Mouse (Mus musculus) C2C12 (cell line): ENCODE measurements around the gene Rgs19. TPM values are rescaled to one million over a fixed set of nuclear protein-coding genes. Genes with fewer than 3 reads are reported as not detected.

Experiments
- H3K27me3 ChIP-seq: one replicate; pipeline ENCODE4 v1.6.1; 2011; ENCODE audit not compliant: control insufficient read depth, insufficient read depth, insufficient read length
- H3K36me3 ChIP-seq: one replicate; pipeline ENCODE4 v1.6.1; 2011; ENCODE audit not compliant: control insufficient read depth, insufficient read depth
- H3K4me3 ChIP-seq: one replicate; pipeline ENCODE4 v1.5.1; 2011; ENCODE audit warnings: mild to moderate bottlenecking, control low read depth; ENCODE audit not compliant: poor library complexity, insufficient read depth, severe bottlenecking
- H3K79me2 ChIP-seq: one replicate; pipeline ENCODE4 v1.6.1; 2011; ENCODE audit not compliant: control insufficient read depth, insufficient read depth
- H3K79me3 ChIP-seq: one replicate; pipeline ENCODE4 v1.6.1; 2011; ENCODE audit warnings: low read depth, control low read depth
- H3ac ChIP-seq: one replicate; pipeline ENCODE3; 2011; ENCODE audit warnings: low read depth; ENCODE audit not compliant: control insufficient read depth, insufficient read length
- CEBPB ChIP-seq: IDR thresholded peaks from one replicate; pipeline ENCODE4 v1.6.1; 2011; ENCODE audit warnings: low read depth, mild to moderate bottlenecking, control low read depth, moderate library complexity
- CTCF ChIP-seq: IDR thresholded peaks from one replicate; pipeline ENCODE4 v1.5.1; 2011; ENCODE audit not compliant: control insufficient read depth, insufficient read depth, insufficient read length
- FOSL1 ChIP-seq: IDR thresholded peaks from one replicate; pipeline ENCODE4 v1.8.0; 2011; ENCODE audit warnings: mild to moderate bottlenecking, low read length; ENCODE audit not compliant: poor library complexity, insufficient read depth, severe bottlenecking
- MAX ChIP-seq: IDR thresholded peaks from one replicate; pipeline ENCODE4 v1.6.1; 2011; ENCODE audit warnings: mild to moderate bottlenecking, control low read depth
- MYOD1 ChIP-seq: IDR thresholded peaks from one replicate; pipeline ENCODE4 v1.6.1; 2011; ENCODE audit warnings: low read depth; ENCODE audit not compliant: control insufficient read depth, insufficient read length
- MYOG ChIP-seq: IDR thresholded peaks from one replicate; pipeline ENCODE4 v1.6.1; 2011; ENCODE audit not compliant: control insufficient read depth, insufficient read length; ENCODE audit errors: extremely low read depth
- USF1 ChIP-seq: IDR thresholded peaks from one replicate; pipeline ENCODE4 v1.6.1; 2011; ENCODE audit warnings: low read depth, mild to moderate bottlenecking, control low read depth, moderate library complexity
- polyA plus RNA-seq: library from polyadenylated mRNA; unstranded; fragments of >200 nt; fragmentation: generic; extraction: Trizol; gene quantifications from one replicate; pipeline ENCODE4 v1.2.1, GENCODE M21; 2012; ENCODE audit warnings: missing spikeins

The Rgs19 gene
- polyA plus RNA-seq, 1 experiment = 66.4 TPM

GRCm38 (mm10) chr2:181658528-181658927 is 35.2 kb downstream of the Rgs19 start:
- Histone ChIP-seq H3K79me2 (no peaks in the 10 kb centered on the region), H3ac (no peak overlapping the region), H3K27me3 (no peaks in the 10 kb centered on the region), H3K36me3 (peaks cover 26% of the 10 kb centered on the region), H3K79me3 (no peaks in the 10 kb centered on the region), H3K4me3 (no peak overlapping the region)
- TF ChIP-seq MYOG (no peak), MAX (no peak), CEBPB (no peak), FOSL1 (no peak), CTCF (no peak), USF1 (no peak), MYOD1 (no peak)

- H3K79me2 ChIP-seq = no peaks in the 10 kb centered on the region
Measured at GRCm38 (mm10) chr2:181657441-181657840, 36.3 kb downstream of the Rgs19 start.

GRCm38 (mm10) chr2:181656734-181657133 is 37.0 kb downstream of the Rgs19 start, which contains the start of gene Gm29797:
Gene Gm29797, plus strand, starts transcription at chr2:181657034.
- Histone ChIP-seq H3ac (no peak within 1 kb of the TSS), H3K79me3 (no peaks in the 10 kb centered on the region), H3K79me2 (no peaks in the 10 kb centered on the region), H3K36me3 (peaks cover 44% of the 10 kb centered on the region), H3K27me3 (no peaks in the 10 kb centered on the region), H3K4me3 (no peak within 1 kb of the TSS)
- TF ChIP-seq CTCF (no peak), MYOG (no peak), CEBPB (no peak)

More at GRCm38 (mm10) chr2:181657441-181657840, 36.3 kb downstream of the Rgs19 start:
- Histone ChIP-seq H3ac (no peak overlapping the region), H3K79me3 (no peaks in the 10 kb centered on the region), H3K4me3 (no peak overlapping the region), H3K27me3 (no peaks in the 10 kb centered on the region), H3K36me3 (peaks cover 37% of the 10 kb centered on the region)
- no peak for TF ChIP-seq MAX
- TF ChIP-seq CEBPB = no peak
- TF ChIP-seq USF1 = no peak
- no peak for TF ChIP-seq MYOD1
- no peak for TF ChIP-seq MYOG
- no peak for TF ChIP-seq CTCF
- no peak for TF ChIP-seq FOSL1

- no peaks in the 10 kb centered on the region for H3K27me3 ChIP-seq
- peaks cover 74% of the 10 kb centered on the region for H3K36me3 ChIP-seq
- TF ChIP-seq MYOG (no peak), CTCF (no peak), MAX (no peak), FOSL1 (no peak), CEBPB (no peak), USF1 (no peak), MYOD1 (no peak)
- no peaks in the 10 kb centered on the region for H3K79me3 ChIP-seq
- H3ac ChIP-seq = no peak overlapping the region
- no peak overlapping the region for H3K4me3 ChIP-seq
- no peaks in the 10 kb centered on the region for H3K79me2 ChIP-seq
Measured at GRCm38 (mm10) chr2:181653523-181653922, 40.3 kb downstream of the Rgs19 start.

GRCm38 (mm10) chr2:181653065-181653464 is 40.7 kb downstream of the Rgs19 start:
- Histone ChIP-seq H3K79me3 (no peaks in the 10 kb centered on the region), H3K79me2 (no peaks in the 10 kb centered on the region), H3K4me3 (no peak overlapping the region), H3K36me3 (peaks cover 79% of the 10 kb centered on the region), H3ac (no peak overlapping the region), H3K27me3 (no peaks in the 10 kb centered on the region)
- TF ChIP-seq CEBPB (no peak), MYOG (no peak), USF1 (no peak), CTCF (no peak), MAX (no peak), FOSL1 (no peak), MYOD1 (no peak)

GRCm38 (mm10) chr2:181648926-181649325 is 44.9 kb downstream of the Rgs19 start:
- H3K4me3 ChIP-seq = no peak overlapping the region
- no peak overlapping the region for H3ac ChIP-seq
- peaks cover 88% of the 10 kb centered on the region for H3K36me3 ChIP-seq
- H3K27me3 ChIP-seq = no peaks in the 10 kb centered on the region
- no peaks in the 10 kb centered on the region for H3K79me2 ChIP-seq
- TF ChIP-seq CTCF (no peak), CEBPB (no peak), MYOD1 (no peak), MAX (no peak), USF1 (no peak), FOSL1 (no peak), MYOG (no peak)
- no peaks in the 10 kb centered on the region for H3K79me3 ChIP-seq
